Mouse (Mus musculus) stomach, postnatal 0 days (tissue): ENCODE measurements around the gene Rplp1. TPM values are rescaled to one million over a fixed set of nuclear protein-coding genes. Genes with fewer than 3 reads are reported as not detected.
A peak's percentile ranks its signal among the peaks of the same experiment; 100 is the strongest.

Experiments
- ATAC-seq: fragments of 200-750 bp; cut with Nextera tagmentation; 2 replicates; pipeline ENCODE4 v1.8.0; 2017; ENCODE audit not compliant: low FRiP score, low TSS enrichment
- DNase-seq: peaks from one replicate; pipeline ENCODE4 v3.0.0-alpha.2; 2016; ENCODE audit warnings: low spot score
- H3K27ac ChIP-seq: fragments of 300-500 bp; sonication (generic); replicated peaks from 2 replicates; pipeline ENCODE4 v1.5.1; 2014; ENCODE audit warnings: mild to moderate bottlenecking, control low read depth
- H3K27me3 ChIP-seq: fragments of 300-500 bp; sonication (generic); 2 replicates; pipeline ENCODE4 v1.6.1; 2014; ENCODE audit warnings: low read length; ENCODE audit not compliant: control insufficient read depth, insufficient read depth
- H3K36me3 ChIP-seq: fragments of 300-500 bp; sonication (generic); 2 replicates; pipeline ENCODE4 v1.6.1; 2014; ENCODE audit warnings: low read length, mixed read lengths; ENCODE audit not compliant: control insufficient read depth, insufficient read depth
- H3K4me1 ChIP-seq: fragments of 300-500 bp; sonication (generic); replicated peaks from 2 replicates; pipeline ENCODE4 v1.6.1; 2014; ENCODE audit warnings: antibody characterized with exemption; ENCODE audit not compliant: control insufficient read depth, insufficient read depth
- H3K4me2 ChIP-seq: fragments of 300-500 bp; sonication (generic); replicated peaks from 2 replicates; pipeline ENCODE4 v1.6.1; 2014; ENCODE audit warnings: low read depth, mild to moderate bottlenecking, control low read depth, moderate library complexity
- H3K4me3 ChIP-seq: fragments of 300-500 bp; sonication (generic); 2 replicates; pipeline ENCODE4 v1.5.1; 2014; ENCODE audit warnings: low read depth, low read length, control low read depth
- H3K9ac ChIP-seq: fragments of 300-500 bp; sonication (generic); 2 replicates; pipeline ENCODE4 v1.6.1; 2014; ENCODE audit warnings: mild to moderate bottlenecking, low read length, control low read depth, mixed read lengths
- H3K9me3 ChIP-seq: fragments of 300-500 bp; sonication (generic); 2 replicates; pipeline ENCODE4 v1.6.1; 2016; ENCODE audit warnings: low read length; ENCODE audit not compliant: control insufficient read depth
- CTCF ChIP-seq: IDR thresholded peaks from 2 replicates; pipeline ENCODE4 v1.5.1; 2016; ENCODE audit warnings: antibody characterized with exemption, low read depth, mild to moderate bottlenecking, moderate library complexity
- EP300 ChIP-seq: optimal IDR thresholded peaks from 2 replicates; pipeline ENCODE3; 2016; ENCODE audit warnings: antibody characterized with exemption
- WGBS: fragments of 180-500 bp; shearing (Covaris S2); extraction: QIAGEN DNeasy Blood & Tissue Kit; methylation state at CpG from one replicate; pipeline ENCODE4 v1.1.7; 2014; 5-methylcytosine and 5-hydroxymethylcytosine counted together
- polyA plus RNA-seq: library from polyadenylated mRNA; unstranded; fragments of >200 nt; fragmentation: Nextera tagmentation; extraction: Ambion mirVana; gene quantifications from 2 replicates; pipeline ENCODE4 v1.2.1, GENCODE M21; 2015

Rplp1 gene
- polyA plus RNA-seq, 1 experiment from 2014 or later, result 1,491 TPM

DNA sequence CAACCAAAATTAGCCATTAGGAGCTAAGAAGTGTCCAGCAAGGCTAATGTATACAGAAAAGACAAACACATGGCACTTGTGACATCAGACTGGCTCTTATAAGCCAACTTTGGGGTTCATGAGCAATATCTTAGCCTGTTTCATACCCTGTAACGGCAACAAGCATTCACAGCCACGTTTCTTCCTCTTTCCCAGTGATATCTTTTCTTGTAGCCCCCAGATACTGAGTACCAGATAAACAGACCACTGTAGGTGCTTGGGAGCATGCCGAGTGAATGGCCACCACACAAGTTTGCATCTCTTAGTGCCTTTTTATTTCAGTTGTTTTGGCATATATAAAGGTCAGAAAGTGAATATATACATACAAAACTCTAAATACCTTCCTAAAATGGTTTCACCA lies 2.6 kb upstream of the Rplp1 start:
- ATAC-seq (no peak), DNase-seq (no peak)
- 89% methylated on average over 3 of the region's 3 CpGs for WGBS
- Histone ChIP-seq H3K9me3 (no peaks in the 10 kb centered on the region), H3K36me3 (peaks cover 12% of the 10 kb centered on the region), H3K4me3 (no peak overlapping the region), H3K27ac (no peak overlapping the region), H3K4me2 (no peak overlapping the region), H3K4me1 (no peaks in the 10 kb centered on the region), H3K27me3 (no peaks in the 10 kb centered on the region), H3K9ac (no peak overlapping the region)
- TF ChIP-seq EP300 (no peak), CTCF (no peak)

DNA sequence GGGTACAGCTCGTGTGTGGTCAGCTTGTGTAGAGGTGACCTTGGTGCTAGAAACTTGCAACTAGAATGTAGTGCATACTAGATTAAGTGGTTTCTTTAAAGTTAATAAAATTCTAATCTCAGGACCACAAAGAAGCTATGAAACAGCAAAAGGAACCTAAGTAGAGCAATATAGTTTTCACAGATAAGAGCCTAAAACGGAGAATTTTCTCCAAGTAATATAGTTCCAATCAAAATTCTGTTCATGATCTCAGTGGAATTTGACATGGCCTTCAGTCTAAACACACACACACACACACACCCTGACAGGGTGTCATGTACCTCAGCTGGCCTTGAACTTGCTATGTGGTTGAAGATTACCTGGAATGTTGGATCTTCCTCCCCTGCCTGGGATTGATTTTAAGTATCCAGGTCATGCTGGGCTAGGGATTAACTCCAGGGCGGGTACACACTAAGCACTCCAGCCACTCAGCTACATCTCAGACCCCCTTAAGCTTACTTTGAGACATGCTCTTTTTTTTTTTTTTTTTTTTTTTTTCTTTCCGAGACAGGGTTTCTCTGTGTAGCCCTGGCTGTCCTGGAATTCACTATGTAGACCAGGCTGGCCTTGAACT lies 1.2 kb upstream of the Rplp1 start:
- H3K9ac ChIP-seq, result no peak overlapping the region
- WGBS, result 56% methylated on average over 4 of the region's 4 CpGs
- H3K36me3 ChIP-seq, result peaks cover 11% of the 10 kb centered on the region
- peak overlapping the region; percentile 96; the same call in 1 of the 2 replicates for H3K27ac ChIP-seq
- peak overlapping the region; percentile 64 for H3K4me2 ChIP-seq
- no peaks in the 10 kb centered on the region for H3K9me3 ChIP-seq
- no peak for ATAC-seq
- H3K4me1 ChIP-seq, result no peaks in the 10 kb centered on the region
- peak overlapping the region; percentile 78; the same call in 1 of the 2 replicates for H3K4me3 ChIP-seq
- DNase-seq, result no peak
- H3K27me3 ChIP-seq, result no peaks in the 10 kb centered on the region
- TF ChIP-seq EP300, result no peak
- no peak for TF ChIP-seq CTCF

DNA sequence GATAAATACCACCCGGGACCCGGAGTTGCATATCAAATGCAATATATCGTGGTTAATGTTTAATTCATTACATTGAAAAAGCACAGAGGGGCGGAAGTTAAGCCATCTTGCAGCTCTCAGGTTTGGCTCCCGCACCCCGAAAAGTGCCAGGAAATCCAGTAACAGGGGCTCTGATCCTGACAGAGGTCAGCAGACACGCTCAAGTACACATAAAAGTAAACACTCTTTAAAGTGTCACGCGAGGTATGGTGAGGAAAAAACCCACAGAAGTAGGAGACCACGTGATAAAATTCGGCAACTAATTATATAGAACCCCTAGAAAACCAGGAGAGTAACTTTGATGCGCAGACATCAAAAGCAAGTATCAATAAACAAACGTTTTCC lies 567 bp upstream of the Rplp1 start:
- H3K36me3 ChIP-seq, result peaks cover 11% of the 10 kb centered on the region
- no peak for ATAC-seq

DNA sequence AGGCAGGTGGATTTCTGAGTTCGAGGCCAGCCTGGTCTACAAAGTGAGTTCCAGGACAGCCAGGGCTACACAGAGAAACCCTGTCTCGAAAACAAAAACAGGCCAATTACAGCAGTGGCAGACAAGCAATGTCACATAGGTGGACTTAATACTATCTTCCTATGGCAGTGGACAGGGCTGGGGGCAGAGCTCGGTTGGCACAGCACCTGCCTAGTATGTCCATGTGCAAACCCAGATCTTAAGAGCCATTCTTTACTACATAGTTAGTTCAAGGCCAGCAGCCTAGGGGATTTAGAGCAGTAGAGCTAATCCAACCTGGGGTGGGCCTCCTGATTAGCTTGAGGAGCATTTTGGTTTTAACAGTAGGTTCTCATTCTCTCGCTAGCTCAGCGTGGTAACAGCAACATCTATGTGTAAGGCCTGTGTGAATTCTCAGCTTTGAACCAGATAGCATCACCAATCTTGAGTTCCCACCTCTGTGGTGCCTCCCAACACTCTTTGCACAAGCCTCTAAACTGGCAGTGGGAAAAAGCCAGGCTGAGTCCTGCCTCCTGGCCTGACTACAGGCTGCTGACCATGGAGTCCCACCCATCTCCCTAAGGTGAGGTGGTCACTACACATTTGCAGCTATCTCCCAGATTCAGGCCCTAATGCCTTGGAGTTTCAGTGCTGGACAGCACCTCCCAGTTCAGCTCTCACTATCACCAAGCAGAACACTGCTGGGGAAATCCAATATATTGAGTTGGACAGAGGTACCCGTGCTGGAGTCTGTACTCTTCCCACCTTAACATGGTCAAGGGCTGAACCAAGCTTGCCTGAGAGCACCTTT lies 2.8 kb downstream of the Rplp1 start:
- Histone ChIP-seq H3K4me3 (no peak overlapping the region), H3K27ac (no peak overlapping the region)
- 59% methylated on average over 6 of the region's 6 CpGs for WGBS

More for the DNA sequence above, 567 bp upstream of the Rplp1 start:
- H3K27ac ChIP-seq, result peak overlapping the region; percentile 96
- peak overlapping the region; percentile 78 for H3K4me3 ChIP-seq
- no peaks in the 10 kb centered on the region for H3K9me3 ChIP-seq
- no peaks in the 10 kb centered on the region for H3K27me3 ChIP-seq
- peak overlapping the region; percentile 66 for H3K9ac ChIP-seq
- DNase-seq, result no peak
- no peaks in the 10 kb centered on the region for H3K4me1 ChIP-seq
- 2% methylated on average over 13 of the region's 13 CpGs for WGBS
- TF ChIP-seq EP300 (no peak), CTCF (no peak)
- peak overlapping the region; percentile 64 for H3K4me2 ChIP-seq

GRCm38 (mm10) chr9:61910526-61911256 lies 3.7 kb downstream of the Rplp1 start:
- Histone ChIP-seq H3K27ac (no peak overlapping the region), H3K4me1 (no peaks in the 10 kb centered on the region), H3K9me3 (no peaks in the 10 kb centered on the region), H3K36me3 (peaks cover 8% of the 10 kb centered on the region), H3K9ac (no peak overlapping the region), H3K4me3 (no peak overlapping the region), H3K4me2 (no peak overlapping the region), H3K27me3 (no peaks in the 10 kb centered on the region)
- ATAC-seq (no peak), DNase-seq (no peak)
- WGBS, result 42% methylated on average over 20 of the region's 20 CpGs
- TF ChIP-seq EP300 (no peak), CTCF (peak; percentile 37; the same call in 1 of the 2 replicates)

More for the DNA sequence above, 2.8 kb downstream of the Rplp1 start:
- ATAC-seq, result no peak
- H3K27me3 ChIP-seq, result no peaks in the 10 kb centered on the region
- TF ChIP-seq EP300 (no peak), CTCF (no peak)
- DNase-seq, result no peak
- H3K36me3 ChIP-seq, result peaks cover 8% of the 10 kb centered on the region
- H3K9me3 ChIP-seq, result no peaks in the 10 kb centered on the region
- no peak overlapping the region for H3K4me2 ChIP-seq
- H3K9ac ChIP-seq, result no peak overlapping the region
- no peaks in the 10 kb centered on the region for H3K4me1 ChIP-seq
